Mouse (Mus musculus) thymus, postnatal 36 days (tissue): ENCODE measurements at regions not wholly inside any gene's neighbourhood (a gene's known extent, or its start where the extent isn't known, plus 50 kb on each side); places are given as distances from the start of the nearest gene placed in this dataset.
"Not testable (repeated sequence)": the region's sequence is repeated elsewhere in the genome, so short reads cannot be mapped to it uniquely, and the experiment has no call there.

Experiments used
- DNase-seq, 2 experiments: peaks; one replicate each; pipeline ENCODE4 v3.0.0; 2022; ENCODE audit warnings: mixed read lengths in 2 of 2

GRCm38 (mm10) chr12:82056782-82057611 lies 112.1 kb upstream of the Sipa1l1 start:
- DNase-seq: not testable (repeated sequence)

- no peak for DNase-seq
Measured at GRCm38 (mm10) chr12:82064986-82065385, 104.1 kb upstream of the Sipa1l1 start.

- DNase-seq: no peak
Measured at GRCm38 (mm10) chr12:82066860-82067259, 102.3 kb upstream of the Sipa1l1 start.

GRCm38 (mm10) chr12:82069621-82070020 lies 99.5 kb upstream of the Sipa1l1 start:
- DNase-seq: no peak

- DNase-seq: no peak
Measured at GRCm38 (mm10) chr12:82072810-82073465, 96.2 kb upstream of the Sipa1l1 start.

- DNase-seq: no peak
Measured at GRCm38 (mm10) chr12:82075479-82076221, 93.5 kb upstream of the Sipa1l1 start.

GRCm38 (mm10) chr12:82076766-82077165 lies 92.4 kb upstream of the Sipa1l1 start:
- DNase-seq: no peak

GRCm38 (mm10) chr12:82077945-82078344 lies 91.2 kb upstream of the Sipa1l1 start:
- DNase-seq: no peak

GRCm38 (mm10) chr12:82078740-82079139 lies 90.4 kb upstream of the Sipa1l1 start:
- no peak for DNase-seq

- DNase-seq: no peak
Measured at GRCm38 (mm10) chr12:82080196-82080880, 88.8 kb upstream of the Sipa1l1 start.

- DNase-seq: peak; percentile 32
Measured at GRCm38 (mm10) chr12:82082596-82082995, 86.5 kb upstream of the Sipa1l1 start.

- no peak for DNase-seq
Measured at GRCm38 (mm10) chr12:82085771-82086400, 83.2 kb upstream of the Sipa1l1 start.

- DNase-seq: no peak
Measured at GRCm38 (mm10) chr12:82086441-82086840, 82.7 kb upstream of the Sipa1l1 start.

- no peak for DNase-seq
Measured at GRCm38 (mm10) chr12:82089288-82089687, 79.8 kb upstream of the Sipa1l1 start.

GRCm38 (mm10) chr12:82093317-82093716 lies 75.8 kb upstream of the Sipa1l1 start:
- DNase-seq: no peak

GRCm38 (mm10) chr12:82095396-82095795 lies 73.7 kb upstream of the Sipa1l1 start:
- no peak for DNase-seq

GRCm38 (mm10) chr12:82097126-82097525 lies 72.0 kb upstream of the Sipa1l1 start:
- no peak for DNase-seq

- DNase-seq: peak; percentile 6 to 33
Measured at GRCm38 (mm10) chr12:82097620-82098019, 71.5 kb upstream of the Sipa1l1 start.

- DNase-seq: no peak
Measured at GRCm38 (mm10) chr12:82104211-82104610, 64.9 kb upstream of the Sipa1l1 start.

- no peak for DNase-seq
Measured at GRCm38 (mm10) chr12:82105184-82106031, 63.7 kb upstream of the Sipa1l1 start.

GRCm38 (mm10) chr12:82115766-82116165 lies 53.4 kb upstream of the Sipa1l1 start:
- DNase-seq: no peak
